Mouse (Mus musculus) cerebral cortex, adult 2 months (tissue): ENCODE measurements around the gene Rasd1.

Experiments used
- WGBS: fragments of 180-500 bp; shearing (Covaris S2); methylation state at CpG from one replicate; pipeline ENCODE4 v1.1.7; 2018; 5-methylcytosine and 5-hydroxymethylcytosine counted together

The Rasd1 gene

GRCm38 (mm10) chr11:59960476-59961337 lies 4.0 kb downstream of the Rasd1 start:
- WGBS = 69% methylated on average over 20 of the region's 20 CpGs

DNA sequence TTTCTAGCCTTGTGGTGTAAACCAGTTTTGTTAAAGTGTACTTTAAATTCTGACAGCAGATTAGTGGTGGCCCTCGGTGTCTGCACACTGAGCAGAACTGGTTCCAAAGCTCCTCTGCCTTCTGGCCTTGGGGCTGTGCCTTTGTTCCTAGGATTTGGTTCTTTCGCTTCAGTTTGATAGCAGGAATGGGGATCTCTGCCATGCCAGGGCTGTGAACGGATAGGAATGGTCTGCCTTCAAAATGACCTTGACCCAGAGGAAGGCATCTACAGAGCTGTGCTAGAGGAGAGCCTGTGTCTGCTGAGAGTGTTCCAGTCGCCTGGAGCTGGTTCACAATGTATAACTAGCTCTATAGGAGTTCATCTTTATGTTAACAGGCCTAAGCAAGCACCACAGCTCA lies 5.3 kb downstream of the Rasd1 start:
- 76% methylated on average over 4 of the region's 4 CpGs for WGBS

GRCm38 (mm10) chr11:59956749-59957148 lies 8.0 kb downstream of the Rasd1 start:
- 67% methylated on average over 6 of the region's 6 CpGs for WGBS

- WGBS = 86% methylated on average over 14 of the region's 14 CpGs
These were observed 11.9 kb downstream of the Rasd1 start for GRCm38 (mm10) chr11:59952892-59953291.

- WGBS = 2% methylated on average over 16 of the region's 16 CpGs
These were observed 16.4 kb downstream of the Rasd1 start for GRCm38 (mm10) chr11:59948401-59948767.

DNA sequence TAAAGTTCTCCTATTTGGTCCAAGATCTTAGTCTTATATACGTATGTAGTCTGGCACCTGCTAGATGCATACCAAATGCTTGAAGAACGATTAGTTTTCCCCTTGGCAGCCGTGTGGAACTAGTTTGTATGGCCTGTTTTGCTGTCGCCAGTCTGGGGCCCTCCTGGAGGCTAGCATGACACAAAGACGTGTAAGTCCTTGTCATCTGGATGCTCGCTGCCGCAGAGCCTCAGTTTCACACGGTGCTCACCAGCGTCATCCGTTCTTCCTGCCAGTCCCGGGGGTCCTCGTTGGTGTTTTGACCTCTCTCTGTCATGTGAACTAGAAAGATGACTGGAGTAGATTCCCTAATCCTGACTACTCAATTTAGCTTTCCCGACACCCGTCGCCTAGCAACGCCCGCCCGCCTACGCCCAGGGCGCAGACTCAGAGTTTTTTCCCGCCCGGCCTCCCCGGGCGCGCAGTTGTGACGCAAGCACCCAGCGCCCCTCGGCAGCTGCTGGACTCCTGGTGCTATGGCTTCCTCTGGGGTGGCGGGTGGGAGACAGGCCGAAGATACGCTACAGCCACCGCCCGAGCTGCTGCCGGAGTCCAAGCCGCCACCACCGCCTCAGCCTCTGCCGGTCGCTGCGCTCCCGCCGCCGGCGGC lies 16.9 kb downstream of the Rasd1 start, which contains the start of gene Med9:
TSS of gene Med9 (plus strand) at position 455 of the 649 bp plus-strand sequence.
- under 1% methylated on average over 43 of the region's 43 CpGs for WGBS

DNA sequence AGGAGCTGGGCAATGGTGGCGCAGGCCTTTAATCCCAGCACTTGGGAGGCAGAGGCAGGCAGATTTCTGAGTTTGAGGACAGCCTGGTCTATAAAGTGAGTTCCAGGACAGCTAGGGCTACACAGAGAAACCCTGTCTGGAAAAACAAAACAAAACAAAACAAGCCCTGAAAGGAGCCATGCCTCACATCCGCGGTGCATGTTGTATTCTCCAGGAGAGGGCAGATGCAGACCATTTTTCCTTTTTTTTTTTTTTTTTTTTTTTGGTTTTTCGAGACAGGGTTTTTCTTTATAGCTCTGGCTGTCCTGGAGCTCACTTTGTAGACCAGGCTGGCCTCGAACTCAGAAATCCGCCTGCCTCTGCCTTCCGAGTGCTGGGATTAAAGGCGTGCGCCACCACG lies 19.9 kb downstream of the Rasd1 start:
- WGBS = 88% methylated on average over 10 of the region's 10 CpGs

- WGBS = 26% methylated on average over 3 of the region's 3 CpGs
These were observed 23.4 kb downstream of the Rasd1 start for GRCm38 (mm10) chr11:59941391-59941790.

DNA sequence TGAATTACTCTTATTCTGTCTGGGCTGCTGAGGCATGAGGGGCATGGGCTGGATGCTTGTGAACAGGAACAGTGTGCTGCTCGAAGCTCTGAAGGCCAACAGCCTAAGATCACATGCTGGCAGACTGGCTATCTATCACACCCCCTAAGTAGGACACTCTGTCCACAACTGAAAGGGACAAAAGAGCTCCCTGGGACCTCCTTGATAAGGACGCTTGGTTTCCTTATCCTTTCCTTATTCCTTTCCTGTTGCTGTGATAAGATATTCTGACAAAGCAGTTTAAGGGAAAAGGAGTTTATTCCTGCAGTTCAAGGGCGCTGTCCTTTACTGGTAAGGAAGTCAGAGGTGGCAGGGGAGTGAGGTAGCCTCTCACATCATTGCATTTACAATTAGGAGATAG lies 24.1 kb downstream of the Rasd1 start:
- 78% methylated on average over 3 of the region's 3 CpGs for WGBS

- 89% methylated on average over 1 of the region's 1 CpGs for WGBS
These were observed 24.9 kb downstream of the Rasd1 start for GRCm38 (mm10) chr11:59939821-59940220.

DNA sequence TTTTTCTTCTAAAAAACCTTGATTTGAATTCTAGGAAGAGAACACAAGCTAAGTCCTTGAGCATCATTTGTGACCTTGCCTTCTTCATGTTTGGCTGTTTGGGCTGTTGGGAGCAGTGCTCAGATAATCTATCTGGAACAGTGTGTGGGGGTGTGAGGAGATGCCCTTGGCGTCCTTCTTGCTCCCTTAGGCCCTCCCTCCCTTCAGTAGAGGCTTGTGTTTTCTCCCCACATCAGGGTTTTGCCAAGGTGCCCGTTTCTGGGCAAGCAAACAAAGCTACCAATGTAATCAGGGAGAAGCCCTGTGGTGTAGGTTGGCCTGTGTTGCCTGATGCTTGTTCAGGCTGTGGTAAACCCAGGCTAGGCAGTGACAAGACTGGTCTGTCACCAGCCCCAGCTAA lies 27.1 kb downstream of the Rasd1 start:
- 51% methylated on average over 2 of the region's 2 CpGs for WGBS

DNA sequence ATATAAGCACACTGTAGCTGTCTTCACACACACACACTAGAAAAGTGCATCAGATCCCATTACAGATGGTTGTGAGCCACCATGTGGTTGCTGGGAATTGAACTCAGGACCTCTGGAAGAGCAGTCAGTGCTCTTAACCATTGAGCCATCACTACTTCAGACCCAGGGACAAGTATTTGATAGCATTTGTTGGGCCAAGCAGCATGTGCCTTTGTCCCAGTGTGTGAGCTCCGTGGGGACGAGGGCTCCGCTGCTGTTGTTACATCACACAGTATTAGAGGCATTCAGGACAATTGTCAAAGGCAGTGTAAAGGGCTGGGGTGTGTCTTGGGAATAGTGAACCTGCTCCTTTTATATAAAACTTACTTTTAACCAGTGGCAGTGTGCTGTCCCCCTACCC lies 27.7 kb downstream of the Rasd1 start:
- 74% methylated on average over 3 of the region's 3 CpGs for WGBS

GRCm38 (mm10) chr11:59933943-59934342 lies 30.8 kb downstream of the Rasd1 start:
- 67% methylated on average over 12 of the region's 12 CpGs for WGBS

DNA sequence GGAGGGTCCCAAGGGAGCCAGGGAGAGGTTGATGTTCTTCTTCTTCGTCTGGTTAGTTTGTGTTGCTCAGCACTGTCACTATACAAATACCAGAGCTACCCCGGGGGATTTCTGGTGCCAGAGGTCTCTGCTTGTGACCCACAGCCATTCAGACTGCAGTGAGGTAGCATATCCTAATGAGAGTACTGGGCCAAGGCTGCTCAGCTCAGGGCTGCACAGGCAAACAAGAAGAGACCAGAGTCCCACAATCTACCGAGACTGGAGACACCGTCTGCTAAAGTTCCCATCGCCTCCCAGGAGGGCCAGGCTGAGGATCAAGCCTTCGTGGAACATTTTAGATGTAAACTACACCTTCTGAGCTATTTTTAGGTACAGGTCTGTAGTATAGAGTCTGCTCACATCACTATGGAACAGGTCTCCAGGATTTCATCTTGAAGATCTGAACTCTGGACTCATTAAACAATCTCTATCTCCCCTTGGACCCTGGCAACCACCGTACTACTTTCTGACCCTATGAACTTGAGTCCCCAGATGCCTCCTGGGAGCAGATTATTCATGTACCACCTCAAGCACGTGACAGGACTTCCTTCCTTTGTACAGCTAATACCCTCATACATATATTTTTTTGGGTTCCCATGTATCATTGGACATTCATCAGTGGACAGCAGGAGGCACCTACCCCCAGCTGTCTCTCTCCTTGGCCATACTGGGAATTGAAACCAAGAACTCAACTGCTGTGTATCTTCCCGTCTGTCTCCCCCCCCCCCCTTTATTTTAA lies 32.0 kb downstream of the Rasd1 start:
- 76% methylated on average over 9 of the region's 9 CpGs for WGBS

DNA sequence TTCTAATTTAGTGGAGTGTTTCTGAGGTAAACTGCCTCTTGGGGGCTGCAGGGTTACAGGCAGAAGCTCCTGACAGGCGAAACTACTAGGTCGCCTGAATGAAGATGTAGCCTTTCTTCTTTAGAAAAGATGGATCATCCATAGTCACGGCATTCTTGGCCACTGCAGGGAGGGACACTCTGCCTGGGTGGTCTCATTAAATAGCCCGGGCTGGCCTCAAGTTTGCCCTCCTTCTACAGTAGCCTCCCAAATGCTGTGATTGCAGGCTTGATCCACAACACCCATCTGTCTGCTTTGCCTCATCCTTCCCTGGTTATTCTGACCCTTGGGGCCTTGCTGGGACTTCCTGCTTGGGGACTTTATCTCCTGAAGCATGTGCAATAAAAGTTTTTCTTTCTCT lies 34.7 kb downstream of the Rasd1 start:
- 76% methylated on average over 4 of the region's 4 CpGs for WGBS

GRCm38 (mm10) chr11:59921265-59921664 lies 43.5 kb downstream of the Rasd1 start:
- WGBS = 52% methylated on average over 7 of the region's 7 CpGs

- WGBS = 76% methylated on average over 5 of the region's 5 CpGs
These were observed 44.4 kb downstream of the Rasd1 start for GRCm38 (mm10) chr11:59920331-59920730.

DNA sequence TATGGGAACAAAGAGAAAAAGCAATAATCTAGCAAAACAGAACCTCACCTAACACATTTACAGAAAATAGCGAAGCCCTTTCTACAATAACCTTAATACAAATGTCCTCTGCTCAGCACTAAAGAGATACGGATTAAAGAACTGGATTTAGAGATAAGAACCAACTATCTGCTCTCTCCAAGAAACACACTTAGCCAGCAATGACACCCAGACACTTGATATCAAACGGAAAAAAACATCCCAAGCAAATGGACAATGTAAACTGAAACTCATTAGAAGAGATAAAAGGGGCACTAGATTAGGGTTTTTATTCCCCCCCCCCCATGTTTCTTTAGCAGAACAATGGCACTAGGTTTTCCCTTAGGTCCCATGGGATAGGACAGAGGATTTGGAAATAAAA lies 45.3 kb downstream of the Rasd1 start:
- WGBS = 78% methylated on average over 3 of the region's 3 CpGs

GRCm38 (mm10) chr11:59918014-59918413 lies 46.7 kb downstream of the Rasd1 start:
- 36% methylated on average over 4 of the region's 4 CpGs for WGBS

GRCm38 (mm10) chr11:59913702-59914101 lies 51.0 kb downstream of the Rasd1 start:
- 72% methylated on average over 4 of the region's 4 CpGs for WGBS
